Mouse (Mus musculus) liver, embryonic 16.5 days (tissue): ENCODE measurements at regions not wholly inside any gene's neighbourhood (a gene's known extent, or its start where the extent isn't known, plus 50 kb on each side); places are given as distances from the start of the nearest gene placed in this dataset.

ENCODE experiments used
- ATAC-seq: fragments of 200-750 bp; cut with Nextera tagmentation; 2 replicates; pipeline ENCODE4 v1.8.0; 2017; ENCODE audit warnings: low read depth, mild to moderate bottlenecking, moderate number of reproducible peaks, moderate library complexity
- H3K27ac ChIP-seq: fragments of 300-500 bp; sonication (generic); 2 replicates; pipeline ENCODE4 v1.5.1; 2014; ENCODE audit warnings: mild to moderate bottlenecking, low read length
- H3K27me3 ChIP-seq: fragments of 300-500 bp; sonication (generic); 2 replicates; pipeline ENCODE4 v1.6.1; 2014; ENCODE audit warnings: low read depth, low read length, mixed read lengths; ENCODE audit not compliant: control insufficient read depth, insufficient read depth
- H3K36me3 ChIP-seq: fragments of 300-500 bp; sonication (generic); 2 replicates; pipeline ENCODE4 v1.6.1; 2014; ENCODE audit warnings: mild to moderate bottlenecking; ENCODE audit not compliant: control insufficient read depth, insufficient read depth
- H3K4me1 ChIP-seq: fragments of 300-500 bp; sonication (generic); 2 replicates; pipeline ENCODE4 v1.6.1; 2014; ENCODE audit warnings: low read depth, low read length, mixed read lengths; ENCODE audit not compliant: control insufficient read depth
- H3K4me2 ChIP-seq: fragments of 300-500 bp; sonication (generic); 2 replicates; pipeline ENCODE4 v1.6.1; 2014; ENCODE audit warnings: low read depth, low read length, mixed read lengths
- H3K4me3 ChIP-seq: fragments of 300-500 bp; sonication (generic); 2 replicates; pipeline ENCODE4 v1.5.1; 2014; ENCODE audit warnings: low read depth, mild to moderate bottlenecking, low read length
- H3K9ac ChIP-seq: fragments of 300-500 bp; sonication (generic); 2 replicates; pipeline ENCODE4 v1.6.1; 2014; ENCODE audit warnings: low read depth, low read length
- H3K9me3 ChIP-seq: fragments of 300-500 bp; sonication (generic); replicated peaks from 2 replicates; pipeline ENCODE4 v1.6.1; 2016; ENCODE audit warnings: low read length; ENCODE audit not compliant: control insufficient read depth
- WGBS: fragments of 180-500 bp; shearing (Covaris S2); extraction: QIAGEN DNeasy Blood & Tissue Kit; methylation state at CpG from one replicate; pipeline ENCODE4 v1.1.7; 2014; ENCODE audit not compliant: insufficient replicate concordance; 5-methylcytosine and 5-hydroxymethylcytosine counted together

DNA sequence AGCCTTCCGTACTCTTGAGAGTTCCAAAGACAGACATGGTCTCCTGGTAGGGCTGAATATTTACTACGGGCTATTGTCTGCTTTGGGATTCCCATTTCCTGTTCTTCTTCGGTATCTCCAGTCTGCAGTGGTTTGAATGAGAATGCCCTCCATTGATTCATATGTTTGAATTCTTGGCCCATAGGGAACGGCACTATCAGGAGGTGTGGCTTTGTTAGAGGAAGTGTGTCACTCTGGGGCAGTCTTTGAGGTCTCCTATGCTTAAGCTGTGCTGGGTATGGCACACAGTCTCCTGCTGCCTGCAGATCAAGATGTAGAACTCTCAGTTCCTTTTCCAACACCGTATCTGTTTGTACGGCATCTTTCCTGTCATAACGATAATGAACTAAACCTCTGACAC lies 56.7 kb upstream of the Map1b start:
- Histone ChIP-seq H3K9ac (no peak overlapping the region), H3K36me3 (no peaks in the 10 kb centered on the region), H3K4me2 (no peak overlapping the region), H3K4me1 (no peaks in the 10 kb centered on the region), H3K9me3 (no peaks in the 10 kb centered on the region), H3K4me3 (no peak overlapping the region), H3K27ac (no peak overlapping the region), H3K27me3 (no peaks in the 10 kb centered on the region)
- no peak for ATAC-seq
- 59% methylated on average over 7 of the region's 7 CpGs for WGBS

- no peak overlapping the region for H3K27ac ChIP-seq
- H3K9ac ChIP-seq = no peak overlapping the region
- H3K4me3 ChIP-seq = no peak overlapping the region
- H3K4me1 ChIP-seq = no peaks in the 10 kb centered on the region
- H3K9me3 ChIP-seq = no peaks in the 10 kb centered on the region
- 58% methylated on average over 5 of the region's 5 CpGs for WGBS
- no peak for ATAC-seq
- no peaks in the 10 kb centered on the region for H3K27me3 ChIP-seq
- no peaks in the 10 kb centered on the region for H3K36me3 ChIP-seq
- no peak overlapping the region for H3K4me2 ChIP-seq
Observed at GRCm38 (mm10) chr13:99572381-99572780, 56.0 kb upstream of the Map1b start.
